Mouse (Mus musculus) right cerebral cortex, postnatal 25 days (tissue): ENCODE measurements around the gene Krtap4-2.
"Not testable (repeated sequence)": the region's sequence is repeated elsewhere in the genome, so short reads cannot be mapped to it uniquely, and the experiment has no call there.

Source experiments
- DNase-seq: peaks from one replicate; pipeline ENCODE4 v3.0.0; 2022

The Krtap4-2 gene

DNA sequence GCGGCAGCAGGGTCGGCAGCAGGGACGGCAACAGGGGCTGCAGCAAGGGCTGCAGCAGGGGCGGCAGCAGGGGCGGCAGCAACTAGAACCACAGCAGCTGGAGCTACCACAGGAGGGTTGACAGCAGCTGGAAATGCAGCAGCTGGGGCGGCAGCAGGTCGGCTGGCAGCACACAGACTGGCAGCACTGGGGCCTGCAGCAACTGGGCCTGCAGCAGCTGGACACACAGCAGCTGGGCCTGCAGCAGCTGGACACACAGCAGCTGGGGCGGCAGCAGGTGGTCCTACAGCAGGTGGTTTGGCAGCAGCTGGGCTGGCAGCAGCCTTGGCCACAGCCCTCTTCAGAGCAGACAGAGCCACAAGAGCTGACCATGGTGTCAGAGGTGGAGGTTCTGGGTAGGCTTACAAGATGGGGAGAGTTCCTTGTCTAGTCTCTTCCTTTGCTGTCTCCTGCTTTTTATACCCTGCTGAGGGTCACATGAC, at the start of gene Krtap4-2:
Gene Krtap4-2, minus strand, starts transcription at position 432 of the 482 bp plus-strand sequence.
- DNase-seq, result no peak

GRCm38 (mm10) chr11:99683481-99683880, 48.6 kb upstream of the Krtap4-2 start:
- DNase-seq, result no peak

DNA sequence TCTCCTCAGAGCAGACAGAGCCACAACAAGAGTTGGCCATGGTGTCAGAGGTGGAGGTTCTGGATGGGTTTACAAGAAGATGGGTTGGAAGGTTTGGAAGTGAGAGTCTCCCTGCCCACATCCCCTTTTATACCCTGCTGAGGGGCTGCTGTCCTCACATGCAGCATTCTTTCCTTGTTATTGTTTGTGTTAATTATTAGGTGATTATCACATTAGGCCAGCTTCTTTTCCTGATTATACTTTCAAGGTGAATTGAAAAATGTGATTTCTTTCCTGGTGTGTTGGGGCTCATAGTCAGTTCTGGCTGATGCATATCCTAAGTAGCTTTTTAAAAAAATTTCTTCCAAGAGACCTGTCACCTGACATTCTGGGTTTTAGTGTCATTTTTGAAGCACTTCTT, 31.0 kb upstream of the Krtap4-2 start, which contains the start of gene Krtap4-6:
Gene Krtap4-6, minus strand, starts transcription at position 101 of the 400 bp plus-strand sequence.
- no peak for DNase-seq

GRCm38 (mm10) chr11:99662802-99663201, 27.9 kb upstream of the Krtap4-2 start:
- DNase-seq, result no peak

DNA sequence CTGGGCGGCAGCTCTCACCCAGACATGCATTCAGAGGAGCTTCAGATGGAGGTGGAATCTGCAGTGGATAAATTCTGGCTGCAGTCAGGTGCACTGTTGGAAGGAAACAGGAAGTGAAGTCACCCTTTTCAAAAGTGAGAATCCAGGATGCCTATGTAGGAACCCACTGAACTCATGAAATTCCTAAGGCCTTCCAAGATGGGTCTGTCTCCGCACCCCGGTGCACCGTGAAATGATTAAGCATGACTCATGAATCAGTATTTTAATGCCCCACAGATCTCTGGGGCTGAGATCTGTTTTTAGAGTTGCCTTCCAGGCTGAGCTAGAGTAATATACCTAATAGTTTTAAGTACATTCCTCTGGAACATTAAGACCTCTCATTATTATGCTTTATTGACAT, 24.4 kb upstream of the Krtap4-2 start:
- DNase-seq, result no peak

DNA sequence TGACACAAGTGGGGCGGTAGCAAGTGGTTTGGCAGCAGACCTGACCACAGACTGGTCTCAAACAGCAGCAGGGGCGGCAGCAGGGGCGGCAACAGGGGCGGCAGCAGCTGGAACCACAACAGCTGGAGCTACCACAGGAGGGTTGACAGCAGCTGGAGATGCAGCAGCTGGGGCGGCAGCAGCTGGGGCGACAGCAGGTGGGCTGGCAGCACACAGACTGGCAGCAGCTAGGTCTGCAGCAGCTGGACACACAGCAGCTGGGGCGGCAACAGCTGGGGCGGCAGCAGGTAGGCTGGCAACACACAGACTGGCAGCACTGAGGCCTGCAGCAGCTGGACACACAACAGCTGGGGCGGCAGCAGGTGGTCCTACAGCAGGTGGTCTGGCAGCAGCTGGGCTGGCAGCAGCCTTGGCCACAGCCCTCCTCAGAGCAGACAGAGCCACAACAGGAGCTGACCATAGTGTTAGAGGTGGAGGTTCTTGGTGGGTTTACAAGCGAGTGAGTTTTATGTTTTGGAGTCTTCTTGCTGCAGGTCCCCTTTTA, 23.7 kb upstream of the Krtap4-2 start, which contains the start of gene Gm11563:
Gene Gm11563, minus strand, starts transcription at position 494 of the 544 bp plus-strand sequence.
- DNase-seq, result not testable (repeated sequence)

- no peak for DNase-seq
These were observed 22.2 kb upstream of the Krtap4-2 start for GRCm38 (mm10) chr11:99657051-99657450.

DNA sequence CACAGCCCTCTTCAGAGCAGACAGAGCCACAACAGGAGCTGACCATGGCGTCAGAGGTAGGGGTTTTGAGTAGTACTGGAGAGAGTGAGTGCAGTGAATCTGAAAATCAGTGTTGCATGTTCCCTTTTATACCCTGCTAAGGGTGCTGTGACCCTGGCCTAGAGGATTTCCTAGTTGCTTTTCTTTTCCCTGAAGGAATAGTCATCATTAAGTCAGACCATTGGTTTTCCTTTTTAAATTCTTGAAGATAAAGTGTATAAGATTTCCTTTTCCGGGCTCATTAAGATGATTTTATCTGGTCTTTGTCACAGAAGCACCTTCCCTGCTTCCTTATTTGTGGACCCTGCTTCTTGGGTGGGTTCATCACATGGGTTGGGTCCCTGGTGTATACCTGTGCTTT, 15.3 kb upstream of the Krtap4-2 start, which contains the start of gene Gm11555:
Gene Gm11555, minus strand, starts transcription at position 101 of the 400 bp plus-strand sequence.
- no peak for DNase-seq

- DNase-seq, result peak; percentile 22
These were observed 11.6 kb upstream of the Krtap4-2 start for GRCm38 (mm10) chr11:99646444-99646843.

DNA sequence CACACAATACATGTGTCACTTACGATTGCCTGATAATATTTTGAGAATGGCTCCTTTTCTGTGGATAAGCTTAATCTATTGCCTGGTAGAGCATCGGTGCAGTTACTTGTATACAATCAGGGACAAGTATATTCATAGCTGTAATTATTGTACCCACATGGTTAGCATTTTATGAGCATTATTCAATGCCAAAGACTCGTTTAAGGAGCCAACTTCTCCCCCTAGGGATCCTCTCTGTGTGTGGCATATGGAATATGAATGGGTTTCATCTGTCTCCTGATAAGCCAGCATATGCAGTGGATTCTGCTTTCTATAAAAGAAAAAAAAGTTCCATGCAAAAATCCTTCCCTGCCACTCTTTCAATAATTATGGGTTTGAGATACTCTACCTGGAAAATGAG, 9.5 kb upstream of the Krtap4-2 start:
- DNase-seq, result no peak

DNA sequence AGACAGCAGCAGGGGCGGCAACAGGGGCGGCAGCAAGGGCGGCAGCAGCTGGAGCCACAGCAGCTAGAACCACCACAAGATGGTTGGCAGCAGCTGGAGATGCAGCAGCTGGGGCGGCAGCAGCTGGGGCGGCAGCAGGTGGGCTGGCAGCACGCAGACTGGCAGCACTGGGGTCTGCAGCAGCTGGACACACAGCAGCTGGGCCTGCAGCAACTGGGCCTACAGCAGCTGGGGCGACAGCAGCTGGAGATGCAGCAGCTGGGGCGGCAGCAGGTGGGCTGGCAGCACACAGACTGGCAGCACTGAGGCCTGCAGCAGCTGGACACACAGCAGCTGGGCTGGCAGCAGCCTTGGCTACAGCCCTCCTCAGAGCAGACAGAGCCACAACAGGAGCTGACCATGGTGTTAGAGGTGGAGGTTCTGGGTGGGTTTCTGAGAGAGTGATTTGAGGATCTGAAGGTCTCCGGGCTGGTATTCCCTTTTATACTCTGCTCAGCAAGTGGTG, 8.8 kb upstream of the Krtap4-2 start, which contains the start of gene Krtap4-7:
Gene Krtap4-7, minus strand, starts transcription at position 455 of the 505 bp plus-strand sequence.
- DNase-seq, result not testable (repeated sequence)

DNA sequence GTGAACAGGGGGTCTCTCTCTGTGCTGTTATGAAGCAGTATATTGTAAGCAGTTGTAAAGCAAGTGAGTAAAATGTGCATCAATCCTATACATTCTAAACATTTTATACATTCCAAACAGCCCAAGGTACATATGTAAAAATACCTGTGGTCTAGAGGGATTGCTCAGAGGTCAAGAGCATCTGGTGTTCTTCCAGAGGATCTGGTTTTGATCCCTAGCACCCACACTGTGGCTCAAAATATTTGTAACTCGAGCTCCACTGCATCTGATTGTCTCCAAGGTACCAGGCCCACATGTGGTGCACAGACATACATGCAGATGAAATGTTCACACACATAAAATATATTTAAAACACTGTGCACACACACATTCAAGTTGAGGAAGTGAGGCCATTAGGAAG, 6.0 kb upstream of the Krtap4-2 start:
- no peak for DNase-seq

- DNase-seq, result no peak
These were observed 2.2 kb upstream of the Krtap4-2 start for GRCm38 (mm10) chr11:99637086-99637485.

GRCm38 (mm10) chr11:99633293-99633692, 1.6 kb downstream of the Krtap4-2 start:
- DNase-seq, result no peak

DNA sequence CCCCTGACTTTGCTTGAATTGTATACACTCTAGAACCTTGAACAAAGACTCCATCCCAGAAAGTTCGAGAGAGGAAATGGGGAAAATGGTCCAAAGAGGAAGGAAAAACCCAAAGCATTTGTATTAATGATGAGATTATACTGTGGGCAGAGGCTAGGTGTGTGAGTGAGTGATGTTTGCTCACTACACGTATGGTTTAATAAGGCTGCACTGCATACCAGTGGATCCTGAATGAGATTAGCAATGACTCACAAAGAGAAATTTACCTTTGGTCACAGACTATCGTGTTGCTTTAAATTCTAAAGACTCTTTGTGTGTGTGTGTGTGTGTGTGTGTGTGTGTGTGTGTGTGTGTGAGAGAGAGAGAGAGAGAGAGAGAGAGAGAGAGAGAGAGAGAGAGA, 4.0 kb downstream of the Krtap4-2 start:
- DNase-seq, result no peak

DNA sequence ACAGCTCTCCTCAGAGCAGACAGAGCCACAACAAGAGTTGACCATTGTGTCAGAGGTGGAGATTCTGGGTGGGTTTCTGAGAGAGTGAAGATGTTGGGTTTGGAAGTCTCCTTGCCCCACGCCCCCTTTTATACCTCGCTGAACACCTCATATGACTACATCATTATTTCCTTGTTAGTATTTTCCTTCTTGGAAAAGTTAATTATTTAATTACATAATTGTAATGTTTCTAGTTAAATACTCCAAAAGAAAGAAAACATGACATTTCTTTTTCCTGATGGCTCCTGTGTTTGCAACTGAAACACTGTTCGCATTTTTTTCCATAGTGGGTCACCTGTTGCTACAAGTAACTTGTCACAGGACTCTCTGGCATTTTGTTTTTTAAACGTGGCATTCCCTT, 6.7 kb downstream of the Krtap4-2 start, which contains the start of gene Krtap4-1:
Gene Krtap4-1, minus strand, starts transcription at position 101 of the 400 bp plus-strand sequence.
- no peak for DNase-seq

DNA sequence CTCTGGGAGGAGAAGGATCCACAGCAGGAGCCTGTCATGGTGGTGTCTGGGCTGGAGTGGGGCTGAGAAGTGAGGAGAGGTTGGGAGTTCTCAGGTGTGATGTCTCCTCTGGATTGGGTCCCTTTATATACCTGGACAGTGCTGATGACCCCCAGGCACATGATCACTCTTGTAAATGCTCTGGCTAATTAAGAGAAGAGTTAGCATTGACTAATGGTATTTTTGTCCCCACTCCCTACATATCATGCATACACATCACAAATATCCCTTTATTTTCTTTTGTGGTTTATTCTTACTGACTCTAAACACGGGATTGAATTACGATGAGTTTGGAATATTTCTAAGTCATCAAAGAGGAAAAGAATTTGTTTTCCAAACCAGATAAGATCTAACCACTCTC, 14.5 kb downstream of the Krtap4-2 start, which contains the start of gene Gm11562:
Gene Gm11562, minus strand, starts transcription at position 101 of the 400 bp plus-strand sequence.
- DNase-seq, result no peak

DNA sequence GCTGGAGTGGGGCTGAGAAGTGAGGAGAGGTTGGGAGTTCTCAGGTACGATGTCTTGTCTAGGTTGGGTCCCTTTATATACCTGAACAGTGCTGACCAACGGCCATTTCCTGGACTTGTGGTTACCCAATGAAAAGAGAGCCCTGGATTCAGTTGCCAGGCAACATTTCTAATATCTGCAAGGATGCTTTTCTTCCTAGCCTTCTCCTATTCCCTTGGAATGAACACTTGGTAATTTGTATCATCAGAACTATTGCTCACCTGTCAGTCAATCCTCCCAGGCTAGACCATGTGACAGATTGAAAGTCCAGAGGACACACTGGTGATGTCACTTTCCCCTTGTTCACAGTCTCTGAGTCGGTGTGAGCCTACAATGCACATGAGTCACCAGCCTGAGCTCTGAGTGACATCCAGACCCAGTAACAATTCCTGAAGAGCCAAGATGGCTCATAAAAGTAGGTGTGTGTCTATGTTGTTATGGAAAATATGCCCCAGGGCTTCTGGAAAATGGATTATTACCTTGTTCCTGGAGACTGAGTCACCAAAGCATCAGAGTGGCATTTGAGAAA, 20.0 kb downstream of the Krtap4-2 start, which contains the start of gene Krtap2-4:
Gene Krtap2-4, minus strand, starts transcription at position 51 of the 568 bp plus-strand sequence.
- no peak for DNase-seq

DNA sequence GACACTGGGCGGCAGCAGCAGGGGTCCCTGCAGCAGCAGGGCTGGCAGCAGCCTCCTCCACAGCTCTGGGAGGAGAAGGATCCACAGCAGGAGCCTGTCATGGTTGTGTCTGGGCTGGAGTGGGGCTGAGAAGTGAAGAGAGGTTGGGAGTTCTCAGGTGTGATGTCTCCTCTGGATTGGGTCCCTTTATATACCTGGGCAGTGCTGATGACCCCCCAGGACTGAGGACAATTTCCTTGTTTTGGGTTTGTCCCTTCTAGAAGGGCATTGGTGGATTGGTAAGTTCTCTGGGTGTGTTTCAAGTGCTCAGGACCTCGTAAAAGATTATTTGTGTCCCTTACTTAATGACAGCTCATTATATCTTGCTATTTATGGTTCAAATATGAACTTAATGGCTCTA, 24.8 kb downstream of the Krtap4-2 start, which contains the start of gene Gm11937:
Gene Gm11937, minus strand, starts transcription at position 101 of the 400 bp plus-strand sequence.
- DNase-seq, result not testable (repeated sequence)

DNA sequence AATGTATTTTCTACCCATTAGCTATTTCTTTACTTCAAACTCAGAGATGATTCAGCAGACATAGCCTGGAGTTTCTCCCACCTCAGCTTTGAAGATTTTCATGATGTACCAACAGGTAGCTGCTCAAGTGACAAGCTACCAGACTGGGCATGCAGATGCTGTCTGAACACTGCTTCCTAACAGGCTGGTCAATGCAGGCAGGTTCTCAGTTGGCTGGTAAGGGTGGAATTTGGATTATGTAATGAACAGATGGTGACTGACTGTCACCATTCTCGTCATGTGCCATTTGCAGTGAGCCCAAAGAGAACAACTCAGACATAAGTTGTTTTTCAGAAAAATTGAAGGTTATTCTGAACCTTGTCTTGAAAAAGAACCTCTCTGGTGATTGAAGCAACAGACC, 25.8 kb downstream of the Krtap4-2 start:
- DNase-seq, result peak; percentile 20

- not testable (repeated sequence) for DNase-seq
These were observed 31.7 kb downstream of the Krtap4-2 start, which contains the start of gene Gm11938 for GRCm38 (mm10) chr11:99603208-99603607. Gene Gm11938, minus strand, starts transcription at chr11:99603308.

- not testable (repeated sequence) for DNase-seq
These were observed 37.1 kb downstream of the Krtap4-2 start, which contains the start of gene Krtap9-3 for GRCm38 (mm10) chr11:99597742-99598141. Gene Krtap9-3, minus strand, starts transcription at chr11:99598105.

DNA sequence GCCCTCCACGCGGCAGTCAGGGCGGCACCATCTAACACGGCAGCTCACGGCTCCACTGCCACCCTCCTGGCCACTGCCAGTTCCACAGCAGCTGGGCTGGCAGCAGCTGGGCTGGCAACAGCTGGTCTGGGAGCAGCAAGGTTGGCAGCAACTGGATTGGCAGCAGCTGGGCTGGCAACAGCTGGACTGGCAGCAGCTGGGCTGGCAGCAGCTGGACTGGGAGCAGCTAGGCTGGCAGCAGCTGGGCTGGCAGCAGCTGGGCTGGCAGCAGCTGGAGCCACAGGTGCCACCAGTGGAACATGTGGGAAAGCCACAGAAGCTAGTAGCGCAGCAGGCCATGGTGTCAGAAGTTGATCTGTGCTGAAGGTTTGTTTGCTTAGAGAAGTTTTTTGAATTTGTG, 43.9 kb downstream of the Krtap4-2 start, which contains the start of gene Krtap1-3:
Gene Krtap1-3, minus strand, starts transcription at position 359 of the 400 bp plus-strand sequence.
- no peak for DNase-seq
